Mouse (Mus musculus): Measurements from ENCODE around the gene Usp42.

The Usp42 gene

GRCm38 (mm10) chr5:143732180-143732891, at the start of gene Usp42:
Usp42 (minus strand) TSS chr5:143732280.
- peak; percentile 93 for DNase-seq (ENCODE audit: low read depth, low spot score)

GRCm38 (mm10) chr5:143760508-143760907, 28.4 kb upstream of the Usp42 start:
- no peak for DNase-seq (ENCODE audit: low read depth, low spot score)

- DNase-seq (ENCODE audit: low read depth, low spot score), result no peak
Measured at GRCm38 (mm10) chr5:143759554-143759953, 27.5 kb upstream of the Usp42 start.

- DNase-seq (ENCODE audit: low read depth, low spot score), result peak; percentile 71
Measured at GRCm38 (mm10) chr5:143757755-143758443, 25.8 kb upstream of the Usp42 start.

GRCm38 (mm10) chr5:143755529-143756141, 23.6 kb upstream of the Usp42 start:
- no peak for DNase-seq (ENCODE audit: low read depth, low spot score)

- DNase-seq (ENCODE audit: low read depth, low spot score), result no peak
Measured at GRCm38 (mm10) chr5:143749630-143750208, 17.6 kb upstream of the Usp42 start.

- no peak for DNase-seq (ENCODE audit: low read depth, low spot score)
Measured at GRCm38 (mm10) chr5:143731483-143732112, 482 bp downstream of the Usp42 start.

- no peak for DNase-seq (ENCODE audit: low read depth, low spot score)
Measured at GRCm38 (mm10) chr5:143730915-143731314, 1.2 kb downstream of the Usp42 start.

- no peak for DNase-seq (ENCODE audit: low read depth, low spot score)
Measured at GRCm38 (mm10) chr5:143721962-143722361, 10.1 kb downstream of the Usp42 start.

- DNase-seq (ENCODE audit: low read depth, low spot score), result no peak
Measured at GRCm38 (mm10) chr5:143712011-143712800, 19.9 kb downstream of the Usp42 start.

GRCm38 (mm10) chr5:143711326-143711725, 20.8 kb downstream of the Usp42 start:
- DNase-seq (ENCODE audit: low read depth, low spot score), result peak; percentile 65

- no peak for DNase-seq (ENCODE audit: low read depth, low spot score)
Measured at GRCm38 (mm10) chr5:143706822-143707200, 25.3 kb downstream of the Usp42 start.

GRCm38 (mm10) chr5:143706030-143706821, 25.9 kb downstream of the Usp42 start:
- no peak for DNase-seq (ENCODE audit: low read depth, low spot score)

- no peak for DNase-seq (ENCODE audit: low read depth, low spot score)
Measured at GRCm38 (mm10) chr5:143705659-143705982, 26.5 kb downstream of the Usp42 start.

- no peak for DNase-seq (ENCODE audit: low read depth, low spot score)
Measured at GRCm38 (mm10) chr5:143704875-143705658, 27.0 kb downstream of the Usp42 start.

- no peak for DNase-seq (ENCODE audit: low read depth, low spot score)
Measured at GRCm38 (mm10) chr5:143701074-143701473, 31.0 kb downstream of the Usp42 start.

GRCm38 (mm10) chr5:143700247-143700646, 31.8 kb downstream of the Usp42 start:
- DNase-seq (ENCODE audit: low read depth, low spot score), result no peak

GRCm38 (mm10) chr5:143698454-143698853, 33.6 kb downstream of the Usp42 start:
- DNase-seq (ENCODE audit: low read depth, low spot score), result no peak

- DNase-seq (ENCODE audit: low read depth, low spot score), result peak; percentile 17
Measured at GRCm38 (mm10) chr5:143696323-143696722, 35.8 kb downstream of the Usp42 start.

- DNase-seq (ENCODE audit: low read depth, low spot score), result no peak
Measured at GRCm38 (mm10) chr5:143690926-143691325, 41.2 kb downstream of the Usp42 start.
